Mouse (Mus musculus) liver, embryonic 18 days (tissue): Measurements from ENCODE around the gene A830005F24Rik. TPM values are rescaled to one million over a fixed set of nuclear protein-coding genes. Genes with fewer than 3 reads are reported as not detected.

Experiments
- polyA plus RNA-seq: library from polyadenylated mRNA; depleted of rRNA; stranded (reverse); fragments of >200 nt; gene quantifications from 2 replicates; pipeline ENCODE4 v1.2.3, GENCODE M21; 2012; rRNA removed

The A830005F24Rik gene
- polyA plus RNA-seq: 0.07 and 0.13 TPM in 2 replicates

GRCm38 (mm10) chr13:48513003-48513929 is at the start of gene A830005F24Rik, which contains the start of gene Zfp169:
A830005F24Rik (plus strand) TSS chr13:48513570.
Zfp169 (minus strand) TSS chr13:48513451.

Other genes starting within 250 kb of the A830005F24Rik start
- 1.8 and 2.2 TPM in 2 replicates for gene Zfp169, start 119 bp upstream of the A830005F24Rik start, polyA plus RNA-seq
- 0.35 and 0.36 TPM in 2 replicates for gene Ptpdc1, start 112.1 kb downstream of the A830005F24Rik start, polyA plus RNA-seq
- gene Barx1, start 149.4 kb downstream of the A830005F24Rik start, polyA plus RNA-seq: 0.30 TPM in 2 replicates